Mouse (Mus musculus) lung, postnatal 0 days (tissue): ENCODE results near the gene 9930111J21Rik2.

Experiments used
- CTCF ChIP-seq: IDR thresholded peaks from 2 replicates; pipeline ENCODE4 v1.5.1; 2016; ENCODE audit warnings: antibody characterized with exemption, mild to moderate bottlenecking
- EP300 ChIP-seq: IDR thresholded peaks from 2 replicates; pipeline ENCODE4 v1.6.1; 2016; ENCODE audit warnings: antibody characterized with exemption, mild to moderate bottlenecking, control low read depth

- TF ChIP-seq CTCF (no peak), EP300 (no peak)
Measured at GRCm38 (mm10) chr11:49092053-49092586, 41.1 kb upstream of the 9930111J21Rik2 start.
